Mouse (Mus musculus): ENCODE data around the gene Rragd. TPM values are rescaled to one million over a fixed set of nuclear protein-coding genes. Genes with fewer than 3 reads are reported as not detected.

Rragd gene
- polyA plus RNA-seq, 1 experiment from 2014 or later: 16.0 TPM

DNA sequence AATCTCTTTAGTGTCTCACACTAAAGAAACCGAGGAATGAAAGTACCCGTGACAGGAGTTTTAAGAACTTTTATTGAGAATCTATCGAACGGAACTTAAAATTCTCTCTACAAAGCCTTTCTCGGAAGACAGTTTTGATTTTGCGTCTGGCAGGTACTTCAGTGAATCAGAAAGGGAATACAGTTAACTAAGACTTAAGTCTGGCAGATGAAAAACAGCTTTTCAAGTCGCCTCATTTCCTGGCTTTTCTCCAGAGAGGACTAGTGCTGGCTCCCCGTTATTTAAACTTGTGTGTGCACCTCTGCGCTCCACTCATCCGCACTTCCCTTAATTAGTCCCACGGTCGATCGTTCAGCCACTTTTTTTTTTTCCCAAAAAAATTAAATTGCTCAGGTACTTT lies 1.4 kb downstream of the Rragd start:
- no peak for ATAC-seq (ENCODE audit: low FRiP score, low TSS enrichment)
- Histone ChIP-seq H3K27me3 (ENCODE audit: insufficient read depth, low read length) (0 out of 2 replicates have a peak, but pooled peaks cover 4% of the 10 kb centered on the region), H3K27ac (ENCODE audit: low read length) (no peak overlapping the region; the same call in 1 of the 2 replicates), H3K4me3 (ENCODE audit: low read length) (peak overlapping the region; percentile 83), H3K9ac (replicated peaks; ENCODE audit: low read length) (peak overlapping the region; percentile 81), H3K9me3 (ENCODE audit: low read length) (no peaks in the 10 kb centered on the region), H3K4me1 (ENCODE audit: insufficient read depth, low read length) (peaks cover 13% of the 10 kb centered on the region), H3K36me3 (ENCODE audit: insufficient read depth, low read length) (no peaks in the 10 kb centered on the region), H3K4me2 (replicated peaks; ENCODE audit: low read depth, low read length) (peak overlapping the region; percentile 100)
- WGBS: 2% methylated on average over 13 of the region's 13 CpGs

DNA sequence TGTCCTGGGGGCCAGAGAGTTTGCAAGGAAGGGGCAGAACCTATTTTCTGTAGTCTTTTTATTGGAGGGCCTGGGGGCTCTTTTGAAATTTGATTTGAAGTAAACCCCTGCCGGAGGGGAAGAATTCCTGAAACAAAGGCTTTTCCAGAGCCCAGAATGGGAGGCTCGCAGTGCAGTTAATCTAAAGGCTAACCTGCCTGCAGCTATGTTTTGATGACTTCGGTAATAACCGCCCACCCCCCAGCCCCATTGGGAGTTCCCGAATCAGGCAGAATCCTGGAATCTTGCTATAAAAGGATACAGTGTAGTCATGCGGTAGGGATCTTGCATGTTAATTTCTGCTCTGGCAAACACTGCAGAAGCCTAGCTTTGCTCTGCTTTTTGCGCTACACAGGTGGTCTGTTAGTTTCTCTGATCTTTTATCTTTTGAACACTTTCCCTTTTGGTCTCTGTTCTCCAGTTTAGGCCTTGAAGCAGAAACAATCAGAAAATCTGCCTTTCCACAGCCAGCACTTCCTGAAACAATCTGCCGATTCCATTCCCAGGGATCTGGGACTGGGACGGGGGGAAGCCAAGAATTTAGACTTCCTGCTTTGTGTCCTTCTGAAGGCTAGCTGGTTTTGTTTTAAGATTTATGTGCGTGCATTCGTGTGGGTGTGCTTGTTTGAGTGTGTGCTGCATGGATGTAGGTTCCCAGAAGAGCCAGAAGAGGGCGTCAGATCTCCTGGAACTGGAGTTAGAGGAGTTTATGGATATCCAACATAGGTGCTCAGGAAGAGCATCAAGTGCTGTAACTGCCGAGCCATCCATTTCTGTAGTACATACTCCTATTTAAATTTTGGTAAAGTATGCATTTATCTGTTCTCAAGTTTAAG lies 2.2 kb downstream of the Rragd start:
- peak overlapping the region; percentile 19 for H3K27ac ChIP-seq (ENCODE audit: low read length)
- ATAC-seq (ENCODE audit: low FRiP score, low TSS enrichment): no peak
- H3K36me3 ChIP-seq (ENCODE audit: insufficient read depth, low read length): no peaks in the 10 kb centered on the region
- WGBS: 14% methylated on average over 13 of the region's 13 CpGs
- H3K4me1 ChIP-seq (ENCODE audit: insufficient read depth, low read length): peaks cover 13% of the 10 kb centered on the region
- H3K27me3 ChIP-seq (ENCODE audit: insufficient read depth, low read length): 0 out of 2 replicates have a peak, but pooled peaks cover 4% of the 10 kb centered on the region
- peak overlapping the region; percentile 83 for H3K4me3 ChIP-seq (ENCODE audit: low read length)
- H3K9me3 ChIP-seq (ENCODE audit: low read length): no peaks in the 10 kb centered on the region
- peak overlapping the region; percentile 81; the same call in 1 of the 2 replicates for H3K9ac ChIP-seq (replicated peaks; ENCODE audit: low read length)
- H3K4me2 ChIP-seq (replicated peaks; ENCODE audit: low read depth, low read length): peak overlapping the region; percentile 100

DNA sequence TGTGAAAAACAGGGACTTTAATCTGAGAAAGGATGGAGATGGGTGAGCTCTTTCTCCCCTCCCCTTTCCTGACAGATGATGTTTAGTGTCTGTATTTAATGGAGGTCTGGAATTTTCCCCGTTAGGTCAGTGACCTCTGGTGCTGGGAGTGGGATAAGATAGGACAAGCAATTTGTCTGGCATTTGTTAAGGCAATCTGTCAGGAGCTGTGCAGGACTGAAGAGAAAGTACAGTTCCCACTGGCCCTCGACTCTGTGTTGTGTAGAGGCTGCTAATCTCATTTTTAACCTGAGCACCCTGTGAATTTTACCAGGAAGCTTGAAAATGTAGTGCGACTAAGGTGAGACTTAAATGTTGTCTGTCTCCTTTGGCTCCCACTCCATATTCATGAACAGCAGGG lies 2.8 kb downstream of the Rragd start:
- Histone ChIP-seq H3K4me1 (ENCODE audit: insufficient read depth, low read length) (peaks cover 13% of the 10 kb centered on the region), H3K36me3 (ENCODE audit: insufficient read depth, low read length) (no peaks in the 10 kb centered on the region), H3K9me3 (ENCODE audit: low read length) (no peaks in the 10 kb centered on the region), H3K4me2 (replicated peaks; ENCODE audit: low read depth, low read length) (no peak overlapping the region), H3K27ac (ENCODE audit: low read length) (no peak overlapping the region), H3K27me3 (ENCODE audit: insufficient read depth, low read length) (0 out of 2 replicates have a peak, but pooled peaks cover 4% of the 10 kb centered on the region), H3K4me3 (ENCODE audit: low read length) (no peak overlapping the region), H3K9ac (replicated peaks; ENCODE audit: low read length) (no peak overlapping the region)
- 13% methylated on average over 3 of the region's 3 CpGs for WGBS
- no peak for ATAC-seq (ENCODE audit: low FRiP score, low TSS enrichment)

DNA sequence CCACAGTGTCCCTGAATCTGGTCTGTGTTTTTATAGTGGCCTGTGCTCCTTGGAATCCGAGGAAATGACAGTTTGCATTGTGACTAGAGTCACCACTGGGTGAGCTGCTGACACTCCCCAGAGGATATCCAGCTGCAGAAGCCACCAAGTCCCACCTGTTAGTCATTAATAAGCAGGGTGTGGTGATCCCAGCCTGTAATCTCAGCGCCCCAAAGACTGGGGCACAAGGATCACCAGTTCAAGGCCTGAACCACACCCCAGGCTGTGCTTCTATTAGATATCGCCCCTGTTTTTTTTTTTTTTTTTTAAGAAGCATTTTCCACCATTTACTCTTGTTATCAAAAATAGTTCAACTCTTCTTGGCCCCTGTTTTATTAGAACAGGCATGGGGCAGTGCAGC lies 4.2 kb downstream of the Rragd start:
- 50% methylated on average over 3 of the region's 3 CpGs for WGBS
- H3K4me2 ChIP-seq (replicated peaks; ENCODE audit: low read depth, low read length): no peak overlapping the region
- H3K4me3 ChIP-seq (ENCODE audit: low read length): no peak overlapping the region
- H3K27me3 ChIP-seq (ENCODE audit: insufficient read depth, low read length): 0 out of 2 replicates have a peak, but pooled peaks cover under 1% of the 10 kb centered on the region
- no peaks in the 10 kb centered on the region for H3K9me3 ChIP-seq (ENCODE audit: low read length)
- ATAC-seq (ENCODE audit: low FRiP score, low TSS enrichment): no peak
- H3K36me3 ChIP-seq (ENCODE audit: insufficient read depth, low read length): no peaks in the 10 kb centered on the region
- no peak overlapping the region for H3K9ac ChIP-seq (replicated peaks; ENCODE audit: low read length)
- H3K27ac ChIP-seq (ENCODE audit: low read length): no peak overlapping the region
- peaks cover 13% of the 10 kb centered on the region for H3K4me1 ChIP-seq (ENCODE audit: insufficient read depth, low read length)

DNA sequence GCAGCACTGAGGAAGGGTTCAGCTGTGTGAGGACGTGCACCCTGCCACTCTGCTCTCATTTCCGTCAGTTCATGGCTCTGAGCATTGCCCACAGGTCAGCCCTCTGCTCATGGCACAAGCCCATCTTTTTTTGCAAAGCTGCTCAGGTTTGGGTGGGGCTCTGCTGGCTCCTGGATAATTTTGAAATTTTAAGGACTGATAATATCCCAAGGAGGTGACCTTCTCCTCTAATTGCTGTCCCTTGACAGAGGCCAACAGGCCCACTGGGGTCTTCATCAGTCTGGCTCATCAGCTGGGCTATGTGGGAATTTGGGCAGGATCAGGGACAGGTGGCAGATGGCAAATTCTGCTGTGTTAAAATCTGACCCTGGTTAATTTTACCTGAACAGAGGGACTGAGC lies 6.5 kb downstream of the Rragd start:
- Histone ChIP-seq H3K27ac (ENCODE audit: low read length) (no peak overlapping the region), H3K4me2 (replicated peaks; ENCODE audit: low read depth, low read length) (no peak overlapping the region), H3K9me3 (ENCODE audit: low read length) (no peaks in the 10 kb centered on the region), H3K36me3 (ENCODE audit: insufficient read depth, low read length) (no peaks in the 10 kb centered on the region), H3K9ac (replicated peaks; ENCODE audit: low read length) (no peak overlapping the region), H3K4me1 (ENCODE audit: insufficient read depth, low read length) (peaks cover 9% of the 10 kb centered on the region), H3K4me3 (ENCODE audit: low read length) (no peak overlapping the region), H3K27me3 (ENCODE audit: insufficient read depth, low read length) (no peaks in the 10 kb centered on the region)
- WGBS: 92% methylated on average over 2 of the region's 2 CpGs
- no peak for ATAC-seq (ENCODE audit: low FRiP score, low TSS enrichment)

DNA sequence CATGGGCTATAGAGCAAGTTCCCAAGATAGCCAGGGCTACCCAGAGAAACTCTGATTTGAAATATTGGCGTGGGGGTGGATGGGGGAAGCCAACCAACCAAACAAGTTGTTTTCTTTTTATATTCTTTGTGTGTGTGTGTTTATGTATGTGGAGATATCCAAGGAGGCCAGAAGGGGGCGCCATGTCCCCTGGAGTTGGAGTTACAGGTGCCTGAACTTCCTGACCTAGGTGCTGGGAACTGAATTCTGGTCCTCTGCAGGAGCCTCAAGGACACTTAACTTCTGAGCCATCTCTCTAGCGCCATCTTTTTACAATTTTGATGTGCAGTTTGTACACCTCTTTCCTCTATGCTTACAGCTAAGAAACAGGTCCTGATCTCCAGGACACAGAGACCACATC lies 11.3 kb downstream of the Rragd start:
- Histone ChIP-seq H3K9me3 (ENCODE audit: low read length) (no peaks in the 10 kb centered on the region), H3K27me3 (ENCODE audit: insufficient read depth, low read length) (no peaks in the 10 kb centered on the region), H3K36me3 (ENCODE audit: insufficient read depth, low read length) (no peaks in the 10 kb centered on the region), H3K4me1 (ENCODE audit: insufficient read depth, low read length) (no peaks in the 10 kb centered on the region), H3K27ac (ENCODE audit: low read length) (no peak overlapping the region), H3K4me2 (replicated peaks; ENCODE audit: low read depth, low read length) (no peak overlapping the region), H3K4me3 (ENCODE audit: low read length) (no peak overlapping the region), H3K9ac (replicated peaks; ENCODE audit: low read length) (no peak overlapping the region)
- no peak for ATAC-seq (ENCODE audit: low FRiP score, low TSS enrichment)
- WGBS: 70% methylated on average over 3 of the region's 3 CpGs

DNA sequence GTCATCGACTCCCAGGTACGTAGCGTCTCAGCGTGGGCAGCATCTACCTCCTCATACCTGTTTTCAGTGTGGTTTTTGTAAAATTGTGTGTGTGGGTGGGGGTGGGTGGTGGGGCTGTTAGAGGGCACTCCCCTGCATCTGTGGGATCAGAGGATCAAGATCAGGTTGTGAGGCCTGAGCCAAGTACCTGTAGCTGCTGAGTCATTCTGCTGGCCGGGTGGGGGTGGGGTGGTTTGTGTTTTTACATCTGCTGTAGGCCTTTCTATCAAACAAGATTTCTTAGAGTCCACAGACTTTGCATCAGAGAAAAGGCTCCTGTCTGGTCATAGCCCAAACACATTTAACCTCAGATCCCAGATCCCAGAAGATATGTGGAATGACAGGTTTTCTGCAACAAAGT lies 13.2 kb downstream of the Rragd start:
- no peak overlapping the region for H3K4me3 ChIP-seq (ENCODE audit: low read length)
- H3K4me1 ChIP-seq (ENCODE audit: insufficient read depth, low read length): no peaks in the 10 kb centered on the region
- no peak overlapping the region for H3K27ac ChIP-seq (ENCODE audit: low read length)
- no peak overlapping the region for H3K9ac ChIP-seq (replicated peaks; ENCODE audit: low read length)
- H3K9me3 ChIP-seq (ENCODE audit: low read length): no peaks in the 10 kb centered on the region
- no peak for ATAC-seq (ENCODE audit: low FRiP score, low TSS enrichment)
- no peaks in the 10 kb centered on the region for H3K27me3 ChIP-seq (ENCODE audit: insufficient read depth, low read length)
- 94% methylated on average over 5 of the region's 5 CpGs for WGBS
- no peaks in the 10 kb centered on the region for H3K36me3 ChIP-seq (ENCODE audit: insufficient read depth, low read length)
- no peak overlapping the region for H3K4me2 ChIP-seq (replicated peaks; ENCODE audit: low read depth, low read length)

DNA sequence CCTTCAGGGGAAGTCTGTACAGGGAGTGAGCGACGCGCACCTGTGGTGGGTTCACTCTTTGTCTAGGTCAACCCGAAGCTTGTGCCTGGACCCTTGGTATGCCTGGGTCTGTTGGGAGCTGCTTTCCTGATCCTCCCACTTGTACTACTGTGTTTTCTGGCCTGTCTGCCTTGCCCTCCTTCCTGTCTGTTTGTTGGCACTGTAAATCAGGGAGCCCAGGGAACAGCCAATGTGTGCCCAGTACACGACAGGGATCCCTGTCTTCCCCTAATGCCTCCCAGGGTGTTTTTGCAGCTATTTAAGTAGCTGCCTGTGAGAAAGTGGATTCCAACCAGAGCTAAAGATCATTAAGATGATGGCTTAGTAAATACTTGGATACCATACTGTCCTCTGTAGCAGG lies 14.7 kb downstream of the Rragd start:
- H3K27me3 ChIP-seq (ENCODE audit: insufficient read depth, low read length): no peaks in the 10 kb centered on the region
- 75% methylated on average over 5 of the region's 5 CpGs for WGBS
- no peak overlapping the region for H3K27ac ChIP-seq (ENCODE audit: low read length)

DNA sequence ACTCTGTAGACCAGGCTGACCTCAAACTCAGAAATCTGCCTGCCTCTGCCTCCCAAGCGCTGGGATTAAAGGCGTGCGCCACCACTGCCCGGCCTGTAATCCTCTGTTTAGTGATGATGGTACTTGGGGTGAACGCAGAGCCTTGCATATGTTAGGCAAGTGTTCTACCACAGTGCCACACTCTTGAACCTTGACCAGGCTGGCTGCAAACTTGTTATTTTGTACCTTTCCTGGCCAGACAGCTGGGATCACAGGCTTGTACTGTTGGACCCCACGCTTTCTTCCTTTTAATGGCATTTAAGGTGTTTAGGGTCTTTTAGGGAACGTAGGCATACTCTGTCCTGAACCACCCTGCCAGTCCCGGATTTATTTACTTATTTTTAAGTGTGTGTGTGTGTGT lies 16.2 kb downstream of the Rragd start:
- Histone ChIP-seq H3K4me2 (replicated peaks; ENCODE audit: low read depth, low read length) (no peak overlapping the region), H3K4me3 (ENCODE audit: low read length) (no peak overlapping the region), H3K36me3 (ENCODE audit: insufficient read depth, low read length) (no peaks in the 10 kb centered on the region), H3K4me1 (ENCODE audit: insufficient read depth, low read length) (no peaks in the 10 kb centered on the region), H3K27me3 (ENCODE audit: insufficient read depth, low read length) (no peaks in the 10 kb centered on the region), H3K27ac (ENCODE audit: low read length) (no peak overlapping the region), H3K9ac (replicated peaks; ENCODE audit: low read length) (no peak overlapping the region), H3K9me3 (ENCODE audit: low read length) (no peaks in the 10 kb centered on the region)
- ATAC-seq (ENCODE audit: low FRiP score, low TSS enrichment): no peak
- WGBS: 96% methylated on average over 8 of the region's 8 CpGs

More for the DNA sequence above, 14.7 kb downstream of the Rragd start:
- Histone ChIP-seq H3K36me3 (ENCODE audit: insufficient read depth, low read length) (no peaks in the 10 kb centered on the region), H3K4me2 (replicated peaks; ENCODE audit: low read depth, low read length) (no peak overlapping the region), H3K9me3 (ENCODE audit: low read length) (no peaks in the 10 kb centered on the region), H3K4me1 (ENCODE audit: insufficient read depth, low read length) (no peaks in the 10 kb centered on the region), H3K4me3 (ENCODE audit: low read length) (no peak overlapping the region), H3K9ac (replicated peaks; ENCODE audit: low read length) (no peak overlapping the region)
- ATAC-seq (ENCODE audit: low FRiP score, low TSS enrichment): no peak

DNA sequence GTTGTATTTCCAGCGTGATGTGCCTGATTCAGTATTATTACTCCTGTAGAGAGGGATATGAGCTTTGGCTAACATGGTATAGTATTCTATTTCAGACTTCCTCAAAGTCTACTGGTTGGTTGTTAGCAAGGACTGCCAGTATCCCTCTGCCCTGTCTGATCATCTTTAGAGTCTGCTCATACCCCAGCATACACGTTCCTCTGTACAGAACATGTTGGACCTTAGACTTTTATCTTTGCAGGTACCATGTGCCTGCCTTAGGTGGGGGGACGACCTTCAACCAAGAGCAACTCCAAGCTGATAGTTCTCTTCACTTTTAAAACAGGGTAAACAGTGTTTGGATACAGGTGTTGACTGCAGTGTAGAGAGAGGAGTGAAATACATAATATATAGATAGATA lies 19.2 kb downstream of the Rragd start:
- H3K9me3 ChIP-seq (ENCODE audit: low read length): no peaks in the 10 kb centered on the region
- no peak overlapping the region for H3K27ac ChIP-seq (ENCODE audit: low read length)
- ATAC-seq (ENCODE audit: low FRiP score, low TSS enrichment): no peak
- H3K4me1 ChIP-seq (ENCODE audit: insufficient read depth, low read length): no peaks in the 10 kb centered on the region
- H3K9ac ChIP-seq (replicated peaks; ENCODE audit: low read length): no peak overlapping the region
- WGBS: 79% methylated on average over 3 of the region's 3 CpGs
- no peak overlapping the region for H3K4me2 ChIP-seq (replicated peaks; ENCODE audit: low read depth, low read length)
- no peaks in the 10 kb centered on the region for H3K27me3 ChIP-seq (ENCODE audit: insufficient read depth, low read length)
- H3K4me3 ChIP-seq (ENCODE audit: low read length): no peak overlapping the region
- H3K36me3 ChIP-seq (ENCODE audit: insufficient read depth, low read length): no peaks in the 10 kb centered on the region
